Mouse (Mus musculus): ENCODE results near the gene Morc4. TPM values are rescaled to one million over a fixed set of nuclear protein-coding genes. Genes with fewer than 3 reads are reported as not detected.

The Morc4 gene
- polyA plus RNA-seq, 1 experiment = 2.6 TPM

DNA sequence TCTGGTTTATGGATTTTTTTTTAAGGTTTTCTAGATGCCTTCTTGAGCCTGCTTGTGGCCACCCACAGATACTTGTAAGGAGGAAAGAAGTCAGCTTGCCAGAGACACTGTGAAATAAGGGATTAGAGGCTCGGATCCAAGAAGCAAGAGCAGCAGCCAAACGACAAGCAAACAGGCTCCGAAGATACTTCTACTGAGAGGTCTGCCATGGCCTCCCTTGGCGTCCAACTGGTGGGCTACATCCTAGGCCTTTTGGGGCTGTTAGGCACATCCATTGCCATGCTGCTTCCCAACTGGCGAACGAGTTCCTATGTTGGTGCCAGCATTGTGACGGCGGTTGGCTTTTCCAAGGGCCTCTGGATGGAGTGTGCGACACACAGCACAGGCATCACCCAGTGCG is 63.0 kb downstream of the Morc4 start:
- H3K4me1 ChIP-seq (ENCODE audit: control insufficient read depth, insufficient read depth, low read length) = peaks cover 2% of the 10 kb centered on the region; the same call in 1 of the 2 replicates
- 81% methylated on average over 10 of the region's 10 CpGs for WGBS
- TF ChIP-seq CTCF (IDR thresholded peaks at IDR 0.05; ENCODE audit: insufficient read depth, low read length) (no peak), POLR2A (IDR thresholded peaks at IDR 0.05; ENCODE audit: borderline replicate concordance, extremely low read depth, low read depth, low read length) (no peak)
- H3K4me3 ChIP-seq (replicated peaks; ENCODE audit: extremely low read depth, low read depth, low read length) = no peak overlapping the region
- no peak for DNase-seq

DNA sequence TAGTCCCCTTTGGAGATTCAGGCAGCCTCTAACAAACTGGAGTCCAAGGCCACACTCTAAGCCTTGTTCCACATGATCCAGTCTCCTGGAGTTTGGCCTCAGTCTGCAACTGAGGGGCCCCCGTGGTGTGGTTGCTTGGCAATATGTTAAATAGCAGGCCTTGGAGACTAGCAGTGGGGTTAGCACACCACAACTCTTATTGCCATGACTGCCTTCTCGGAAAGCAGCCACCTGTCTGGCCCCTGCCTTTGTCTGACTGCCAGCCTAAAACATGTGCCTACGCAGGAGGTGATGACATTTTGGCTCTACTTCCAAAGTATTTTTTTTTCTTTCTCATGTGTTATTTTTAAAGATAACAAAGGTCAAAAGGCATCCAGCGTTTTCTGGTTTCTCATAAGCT is 63.4 kb downstream of the Morc4 start:
- 51% methylated on average over 4 of the region's 4 CpGs for WGBS
- DNase-seq = no peak
- no peak overlapping the region for H3K4me3 ChIP-seq (replicated peaks; ENCODE audit: extremely low read depth, low read depth, low read length)
- H3K4me1 ChIP-seq (ENCODE audit: control insufficient read depth, insufficient read depth, low read length) = no peaks in the 10 kb centered on the region
- TF ChIP-seq POLR2A (IDR thresholded peaks at IDR 0.05; ENCODE audit: borderline replicate concordance, extremely low read depth, low read depth, low read length) (no peak), CTCF (IDR thresholded peaks at IDR 0.05; ENCODE audit: insufficient read depth, low read length) (no peak)

DNA sequence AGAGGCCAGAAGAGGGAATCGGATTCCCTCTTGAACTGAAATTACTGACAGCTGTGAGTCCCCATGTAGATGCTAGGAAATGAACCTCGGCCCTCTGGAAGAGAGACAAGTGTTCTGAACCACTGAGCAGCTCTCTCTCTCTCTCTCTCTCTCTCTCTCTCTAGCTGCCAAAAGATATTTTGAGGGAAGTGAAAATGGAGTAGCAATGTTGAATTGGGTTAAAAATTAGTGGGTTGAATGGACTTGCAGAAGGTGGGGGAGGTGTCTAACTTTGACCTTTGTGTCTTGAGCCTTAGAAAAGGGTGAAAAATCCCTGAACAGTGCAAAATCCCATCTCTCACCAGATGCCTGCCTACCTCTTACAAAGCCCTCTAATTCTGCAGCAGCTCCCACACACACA is 64.1 kb downstream of the Morc4 start:
- H3K4me3 ChIP-seq (replicated peaks; ENCODE audit: extremely low read depth, low read depth, low read length) = no peak overlapping the region
- no peaks in the 10 kb centered on the region for H3K4me1 ChIP-seq (ENCODE audit: control insufficient read depth, insufficient read depth, low read length)
- no peak for DNase-seq
- WGBS = 53% methylated on average over 2 of the region's 2 CpGs
- no peak for TF ChIP-seq POLR2A (IDR thresholded peaks at IDR 0.05; ENCODE audit: borderline replicate concordance, extremely low read depth, low read depth, low read length)
- TF ChIP-seq CTCF (IDR thresholded peaks at IDR 0.05; ENCODE audit: insufficient read depth, low read length) = no peak

DNA sequence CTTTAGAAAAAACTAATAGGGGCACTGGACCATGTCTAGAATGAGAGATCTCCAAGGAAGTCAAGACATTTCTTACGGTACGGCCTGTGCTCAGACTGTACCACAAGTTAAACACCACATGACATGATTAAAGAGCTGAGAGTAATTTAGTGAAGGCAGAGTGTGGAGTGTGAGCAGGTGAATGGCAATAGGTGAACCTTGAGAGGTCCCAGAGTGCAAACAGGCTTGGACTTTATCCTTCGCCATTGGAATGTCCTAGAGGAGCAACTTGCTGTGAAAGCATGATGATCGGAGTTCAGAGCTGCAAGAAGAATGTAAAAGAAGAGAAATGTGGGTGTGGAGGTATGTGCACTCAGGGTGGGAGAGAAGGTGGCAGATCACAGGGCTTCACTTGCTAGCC is 65.6 kb downstream of the Morc4 start:
- H3K4me3 ChIP-seq (replicated peaks; ENCODE audit: extremely low read depth, low read depth, low read length) = no peak overlapping the region
- TF ChIP-seq POLR2A (IDR thresholded peaks at IDR 0.05; ENCODE audit: borderline replicate concordance, extremely low read depth, low read depth, low read length) = no peak
- no peak for TF ChIP-seq CTCF (IDR thresholded peaks at IDR 0.05; ENCODE audit: insufficient read depth, low read length)
- no peak for DNase-seq
- 81% methylated on average over 4 of the region's 4 CpGs for WGBS
- H3K4me1 ChIP-seq (ENCODE audit: control insufficient read depth, insufficient read depth, low read length) = no peaks in the 10 kb centered on the region

DNA sequence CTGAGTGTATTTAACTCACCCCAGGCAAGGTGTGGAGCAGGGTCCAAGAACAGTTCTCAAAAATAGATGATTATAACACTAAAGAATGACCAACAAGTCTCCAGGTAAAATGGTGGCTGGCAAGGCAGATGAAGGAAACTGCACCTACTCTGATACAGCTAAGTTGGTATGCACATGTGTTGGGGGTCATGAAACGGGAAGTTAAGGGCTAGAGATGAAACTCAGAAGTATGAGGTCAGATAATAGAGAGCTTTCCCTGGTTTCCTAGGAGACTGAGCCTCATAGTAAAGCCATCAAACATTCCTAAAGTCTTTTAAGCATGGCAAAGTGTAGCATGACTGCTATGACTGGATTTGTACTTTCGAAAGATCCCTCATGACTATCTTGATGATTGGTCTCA is 68.4 kb downstream of the Morc4 start:
- TF ChIP-seq POLR2A (IDR thresholded peaks at IDR 0.05; ENCODE audit: borderline replicate concordance, extremely low read depth, low read depth, low read length) (no peak), CTCF (IDR thresholded peaks at IDR 0.05; ENCODE audit: insufficient read depth, low read length) (no peak)
- no peak for DNase-seq
- Histone ChIP-seq H3K4me3 (replicated peaks; ENCODE audit: extremely low read depth, low read depth, low read length) (no peak overlapping the region), H3K4me1 (ENCODE audit: control insufficient read depth, insufficient read depth, low read length) (no peaks in the 10 kb centered on the region; the same call in 1 of the 2 replicates)
- 67% methylated on average over 2 of the region's 2 CpGs for WGBS

DNA sequence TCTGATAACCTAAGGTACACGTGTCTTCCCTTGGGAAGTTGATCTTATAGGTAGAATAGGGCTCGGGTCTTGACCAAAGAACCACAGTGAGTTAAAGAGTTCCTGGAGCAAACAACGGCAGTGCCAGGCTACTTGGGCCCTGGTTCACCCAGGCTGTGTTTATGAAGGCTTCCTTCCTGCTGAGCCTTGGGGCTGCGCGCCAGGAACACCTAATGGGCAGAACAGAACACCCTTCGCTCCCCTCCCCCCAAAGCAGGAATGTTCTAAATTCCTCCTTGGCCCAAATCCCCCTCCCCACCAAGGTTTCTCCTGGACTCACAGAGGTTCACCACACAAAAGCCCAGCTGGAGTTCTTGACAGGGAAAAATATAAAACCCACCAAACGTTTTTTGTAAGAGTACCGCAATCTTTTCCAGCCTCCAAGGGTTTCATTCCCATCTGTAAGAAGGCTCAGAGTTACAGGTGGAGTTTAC is 71.0 kb downstream of the Morc4 start, which contains the start of gene Cldn2:
Cldn2 (plus strand) TSS at position 423 of the 473 bp plus-strand sequence.
- TF ChIP-seq CTCF (IDR thresholded peaks at IDR 0.05; ENCODE audit: insufficient read depth, low read length) = no peak
- TF ChIP-seq POLR2A (IDR thresholded peaks at IDR 0.05; ENCODE audit: borderline replicate concordance, extremely low read depth, low read depth, low read length) = no peak
- H3K4me1 ChIP-seq (ENCODE audit: control insufficient read depth, insufficient read depth, low read length) = no peaks in the 10 kb centered on the region; the same call in 1 of the 2 replicates
- no peak for DNase-seq
- no peak within 1 kb of the TSS for H3K4me3 ChIP-seq (replicated peaks; ENCODE audit: extremely low read depth, low read depth, low read length)
- 61% methylated on average over 8 of the region's 8 CpGs for WGBS

DNA sequence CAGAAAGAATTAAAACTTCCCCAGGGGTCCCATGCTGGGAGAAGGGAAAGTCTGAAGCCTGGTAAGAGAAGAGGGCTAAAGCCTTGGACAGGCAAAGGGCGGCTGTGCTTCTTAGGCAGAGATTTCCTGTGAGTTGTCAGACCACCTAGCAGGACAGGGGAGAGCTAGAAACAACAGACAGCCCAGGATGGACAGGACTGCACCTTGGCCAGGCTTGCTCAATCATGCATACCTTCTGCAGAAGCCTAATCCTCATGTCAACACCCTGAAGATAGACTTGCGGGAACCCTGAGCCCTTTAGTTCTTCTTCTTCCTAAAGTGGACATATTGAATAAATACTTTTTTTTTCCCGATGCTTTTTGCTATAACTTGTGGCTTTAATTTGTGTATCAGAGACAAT is 71.5 kb downstream of the Morc4 start:
- no peak for DNase-seq
- no peaks in the 10 kb centered on the region; the same call in 1 of the 2 replicates for H3K4me1 ChIP-seq (ENCODE audit: control insufficient read depth, insufficient read depth, low read length)
- no peak overlapping the region for H3K4me3 ChIP-seq (replicated peaks; ENCODE audit: extremely low read depth, low read depth, low read length)
- no peak for TF ChIP-seq POLR2A (IDR thresholded peaks at IDR 0.05; ENCODE audit: borderline replicate concordance, extremely low read depth, low read depth, low read length)
- no peak for TF ChIP-seq CTCF (IDR thresholded peaks at IDR 0.05; ENCODE audit: insufficient read depth, low read length)
- 73% methylated on average over 3 of the region's 3 CpGs for WGBS

DNA sequence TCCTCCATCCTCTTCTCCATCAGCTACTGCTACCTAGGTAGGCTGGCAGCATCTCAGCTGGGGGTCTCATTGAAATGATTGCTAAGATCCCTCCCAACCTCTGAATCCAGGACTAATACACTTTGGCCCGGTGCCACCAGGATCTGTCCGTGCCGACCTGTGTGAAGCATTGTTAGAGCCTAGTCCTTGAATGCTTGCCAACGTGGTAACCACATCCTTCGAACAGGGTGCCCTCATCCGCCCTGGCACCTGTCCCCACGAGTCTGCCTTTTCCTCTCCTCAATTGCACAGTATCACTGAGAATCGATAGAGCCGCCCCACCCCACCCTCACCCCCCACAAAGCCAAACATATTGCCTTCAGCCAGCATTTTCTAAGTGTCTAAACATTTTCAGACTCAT is 73.6 kb downstream of the Morc4 start:
- 48% methylated on average over 9 of the region's 9 CpGs for WGBS

DNA sequence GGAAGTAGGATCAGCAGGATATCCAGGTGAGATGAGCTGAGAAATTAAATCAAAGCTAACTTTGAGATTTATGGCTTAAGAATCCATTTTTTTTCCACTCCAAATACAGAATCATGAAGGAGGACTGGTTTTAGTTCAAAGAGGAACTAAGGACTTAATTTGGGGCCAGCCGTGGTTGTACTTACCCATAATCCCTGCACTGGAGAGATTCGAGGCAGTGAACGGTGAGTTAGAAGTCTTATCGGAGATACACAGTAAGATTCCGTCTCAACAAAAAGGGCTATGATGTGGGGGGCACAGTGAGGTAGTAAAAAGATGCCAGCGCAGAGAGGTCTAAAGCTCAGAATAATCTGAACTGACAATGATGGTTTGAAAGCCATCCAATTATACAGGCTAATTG is 75.4 kb downstream of the Morc4 start:
- 89% methylated on average over 6 of the region's 6 CpGs for WGBS

More for the DNA sequence above, 73.6 kb downstream of the Morc4 start:
- no peaks in the 10 kb centered on the region; the same call in 1 of the 2 replicates for H3K4me1 ChIP-seq (ENCODE audit: control insufficient read depth, insufficient read depth, low read length)
- H3K4me3 ChIP-seq (replicated peaks; ENCODE audit: extremely low read depth, low read depth, low read length) = no peak overlapping the region
- DNase-seq = no peak
- no peak for TF ChIP-seq POLR2A (IDR thresholded peaks at IDR 0.05; ENCODE audit: borderline replicate concordance, extremely low read depth, low read depth, low read length)
- TF ChIP-seq CTCF (IDR thresholded peaks at IDR 0.05; ENCODE audit: insufficient read depth, low read length) = no peak

DNA sequence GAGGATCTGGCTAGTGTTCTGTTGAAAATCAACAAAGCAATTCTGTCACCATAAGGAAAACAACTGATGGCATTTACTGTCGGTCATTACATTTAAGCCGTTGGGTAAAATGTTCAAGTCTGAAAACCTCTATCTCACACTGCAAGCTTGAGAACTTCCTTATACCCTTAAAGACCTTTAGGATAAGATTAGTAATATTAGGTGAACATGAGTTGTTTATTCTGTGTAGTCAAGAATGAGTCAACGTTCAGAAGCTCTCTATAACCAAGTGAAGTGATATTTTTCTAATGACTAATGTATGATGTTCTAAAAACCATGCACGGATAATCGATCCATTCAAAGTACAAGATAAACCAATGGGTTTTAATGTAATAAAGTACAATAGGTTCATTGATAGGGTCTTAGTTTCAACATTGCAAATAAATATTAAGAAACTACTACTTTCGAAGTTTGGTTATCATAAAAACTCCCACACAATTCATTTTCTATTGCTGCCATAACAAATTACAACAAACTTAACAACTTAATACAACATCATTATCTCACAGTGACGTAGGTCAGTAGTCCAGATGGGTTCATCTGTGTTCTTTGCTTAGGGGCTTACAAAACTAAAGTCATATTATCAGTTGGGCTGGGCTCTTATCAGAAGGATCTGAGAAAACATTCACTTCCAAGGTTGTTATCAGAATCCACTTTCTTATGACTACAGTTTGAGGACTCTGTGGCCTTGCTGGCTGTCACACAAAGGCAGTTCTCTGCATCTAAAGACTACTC is 77.2 kb downstream of the Morc4 start:
- no peak for DNase-seq
- Histone ChIP-seq H3K4me1 (ENCODE audit: control insufficient read depth, insufficient read depth, low read length) (no peaks in the 10 kb centered on the region), H3K4me3 (replicated peaks; ENCODE audit: extremely low read depth, low read depth, low read length) (no peak overlapping the region)
- TF ChIP-seq POLR2A (IDR thresholded peaks at IDR 0.05; ENCODE audit: borderline replicate concordance, extremely low read depth, low read depth, low read length) = no peak
- no peak for TF ChIP-seq CTCF (IDR thresholded peaks at IDR 0.05; ENCODE audit: insufficient read depth, low read length)
- 71% methylated on average over 7 of the region's 7 CpGs for WGBS

More for the DNA sequence above, 75.4 kb downstream of the Morc4 start:
- Histone ChIP-seq H3K4me3 (replicated peaks; ENCODE audit: extremely low read depth, low read depth, low read length) (no peak overlapping the region), H3K4me1 (ENCODE audit: control insufficient read depth, insufficient read depth, low read length) (no peaks in the 10 kb centered on the region; the same call in 1 of the 2 replicates)
- no peak for DNase-seq
- no peak for TF ChIP-seq CTCF (IDR thresholded peaks at IDR 0.05; ENCODE audit: insufficient read depth, low read length)
- no peak for TF ChIP-seq POLR2A (IDR thresholded peaks at IDR 0.05; ENCODE audit: borderline replicate concordance, extremely low read depth, low read depth, low read length)
